Mouse (Mus musculus) MEL (cell line): ENCODE data around the gene Gnai3. TPM values are rescaled to one million over a fixed set of nuclear protein-coding genes. Genes with fewer than 3 reads are reported as not detected.

Source experiments
- DNase-seq: peaks from one replicate; pipeline ENCODE4 v3.0.0; 2011; ENCODE audit warnings: low read depth, low spot score
- H3K27ac ChIP-seq: 2 replicates; pipeline ENCODE4 v1.5.1; 2012; ENCODE audit warnings: low read depth, mild to moderate bottlenecking, control low read depth, low read length, moderate library complexity; ENCODE audit not compliant: control insufficient read depth
- H3K27me3 ChIP-seq, 2 experiments: fragments of 150-350 bp in 1 of 2; sonication (generic) in 1 of 2; 2 replicates each; pipeline ENCODE4 v1.6.1; 2012; ENCODE audit warnings: low read length in 2 of 2, mild to moderate bottlenecking in 2 of 2, improper control_type of control experiment in 1 of 2, moderate library complexity in 1 of 2; ENCODE audit not compliant: insufficient read depth in 2 of 2, control insufficient read depth in 1 of 2
- H3K36me3 ChIP-seq, 2 experiments: 2 replicates each; pipeline ENCODE4 v1.6.1; 2012 to 2014; ENCODE audit warnings: low read length in 2 of 2, improper control_type of control experiment in 1 of 2, inconsistent platforms in 1 of 2, mild to moderate bottlenecking in 1 of 2; ENCODE audit not compliant: insufficient read depth in 2 of 2, control insufficient read depth in 1 of 2
- H3K4me1 ChIP-seq, 2 experiments: fragments of 150-350 bp in 1 of 2; sonication (generic) in 1 of 2; 2 replicates each; pipeline ENCODE4 v1.6.1; 2012; ENCODE audit warnings: low read length in 2 of 2, improper control_type of control experiment in 1 of 2, mild to moderate bottlenecking in 1 of 2; ENCODE audit not compliant: insufficient read depth in 2 of 2, control insufficient read depth in 1 of 2
- H3K4me3 ChIP-seq, 2 experiments: fragments of 150-350 bp in 1 of 2; sonication (generic) in 1 of 2; 2 replicates each; pipeline ENCODE4 v1.5.1; 2012; ENCODE audit warnings: low read depth in 2 of 2, low read length in 2 of 2, mild to moderate bottlenecking in 2 of 2, moderate library complexity in 2 of 2, control low read depth in 1 of 2, improper control_type of control experiment in 1 of 2; ENCODE audit not compliant: control insufficient read depth in 1 of 2, insufficient read depth in 1 of 2
- H3K79me2 ChIP-seq: 2 replicates; pipeline ENCODE4 v1.6.1; 2012; ENCODE audit warnings: mild to moderate bottlenecking, low read length, moderate library complexity; ENCODE audit not compliant: control insufficient read depth, poor library complexity, insufficient read depth
- H3K9ac ChIP-seq: 2 replicates; pipeline ENCODE4 v1.6.1; 2012; ENCODE audit warnings: low read depth, mild to moderate bottlenecking, control low read depth, low read length, moderate library complexity; ENCODE audit not compliant: control insufficient read depth, poor library complexity, severe bottlenecking
- H3K9me3 ChIP-seq: fragments of 150-350 bp; sonication (generic); replicated peaks from 2 replicates; pipeline ENCODE4 v1.6.1; 2012; ENCODE audit warnings: mild to moderate bottlenecking, low read length, improper control_type of control experiment, moderate library complexity; ENCODE audit not compliant: insufficient read depth
- BHLHE40 ChIP-seq: IDR thresholded peaks from 2 replicates; pipeline ENCODE4 v1.6.1; 2012; ENCODE audit warnings: low read depth, mild to moderate bottlenecking, inconsistent platforms, low read length, improper control_type of control experiment, borderline replicate concordance
- CHD1 ChIP-seq: IDR thresholded peaks from 2 replicates; pipeline ENCODE4 v1.6.1; 2012; ENCODE audit warnings: low read depth, mild to moderate bottlenecking, inconsistent platforms, low read length, improper control_type of control experiment
- CTCF ChIP-seq, 3 experiments: IDR thresholded peaks in 2 of 3; conservative IDR thresholded peaks in 1 of 3; 2 replicates each; pipeline ENCODE4 v1.5.1; 2011 to 2012; ENCODE audit warnings: low read length in 3 of 3, low read depth in 2 of 3, mild to moderate bottlenecking in 2 of 3, improper control_type of control experiment in 1 of 3, inconsistent platforms in 1 of 3, mixed read lengths in 1 of 3, moderate library complexity in 1 of 3; ENCODE audit not compliant: control insufficient read depth in 1 of 3, insufficient read depth in 1 of 3, poor library complexity in 1 of 3, severe bottlenecking in 1 of 3
- ELF1 ChIP-seq: IDR thresholded peaks from 2 replicates; pipeline ENCODE4 v1.6.1; 2014; ENCODE audit warnings: low read depth, mild to moderate bottlenecking, inconsistent platforms, low read length, improper control_type of control experiment, moderate library complexity
- EP300 ChIP-seq, 2 experiments: IDR thresholded peaks; 2 replicates each; pipeline ENCODE4 v1.6.1; 2011; ENCODE audit warnings: improper control_type of control experiment in 2 of 2, low read length in 2 of 2, low read depth in 1 of 2, mild to moderate bottlenecking in 1 of 2
- GATA1 ChIP-seq: IDR thresholded peaks from 2 replicates; pipeline ENCODE4 v1.6.1; 2011; ENCODE audit warnings: low read depth, low read length, improper control_type of control experiment
- HCFC1 ChIP-seq: IDR thresholded peaks from 2 replicates; pipeline ENCODE4 v1.6.1; 2012; ENCODE audit warnings: low read depth, mild to moderate bottlenecking, inconsistent platforms, low read length, improper control_type of control experiment, moderate library complexity
- JUND ChIP-seq: IDR thresholded peaks from 2 replicates; pipeline ENCODE4 v1.6.1; 2011; ENCODE audit warnings: low read depth, mild to moderate bottlenecking, improper control_type of control experiment, low read length
- MAFK ChIP-seq: IDR thresholded peaks from 2 replicates; pipeline ENCODE4 v1.6.1; 2011; ENCODE audit warnings: low read depth, mild to moderate bottlenecking, low read length, improper control_type of control experiment, borderline replicate concordance
- MAZ ChIP-seq: IDR thresholded peaks from 2 replicates; pipeline ENCODE4 v1.6.1; 2012; ENCODE audit warnings: low read depth, mild to moderate bottlenecking, inconsistent platforms, low read length, improper control_type of control experiment
- MEF2A ChIP-seq: IDR thresholded peaks from 2 replicates; pipeline ENCODE4 v1.6.1; 2014; ENCODE audit warnings: low read depth, mild to moderate bottlenecking, inconsistent platforms, low read length, improper control_type of control experiment; ENCODE audit not compliant: poor library complexity, insufficient replicate concordance, severe bottlenecking; ENCODE audit errors: extremely low read depth
- MXI1 ChIP-seq: IDR thresholded peaks from 2 replicates; pipeline ENCODE4 v1.6.1; 2011; ENCODE audit warnings: mild to moderate bottlenecking, low read depth, low read length, improper control_type of control experiment
- MYC ChIP-seq: IDR thresholded peaks from 2 replicates; pipeline ENCODE4 v1.6.1; 2011; ENCODE audit warnings: low read depth, mild to moderate bottlenecking, low read length, improper control_type of control experiment, moderate library complexity
- NELFE ChIP-seq: IDR thresholded peaks from 2 replicates; pipeline ENCODE4 v1.6.1; 2011; ENCODE audit warnings: low read depth, low read length, improper control_type of control experiment
- POLR2A ChIP-seq, 2 experiments: IDR thresholded peaks; 2 replicates each; pipeline ENCODE4 v1.6.1; 2011 to 2012; ENCODE audit warnings: low read length in 2 of 2, mild to moderate bottlenecking in 2 of 2, control low read depth in 1 of 2, improper control_type of control experiment in 1 of 2, low read depth in 1 of 2, moderate library complexity in 1 of 2; ENCODE audit not compliant: control insufficient read depth in 1 of 2, insufficient read depth in 1 of 2, poor library complexity in 1 of 2
- POLR2AphosphoS5 ChIP-seq: IDR thresholded peaks from 2 replicates; pipeline ENCODE4 v1.6.1; 2012; ENCODE audit warnings: low read depth, borderline replicate concordance, mild to moderate bottlenecking, inconsistent platforms, low read length, moderate library complexity, mixed read lengths
- RCOR1 ChIP-seq: IDR thresholded peaks from 2 replicates; pipeline ENCODE4 v1.6.1; 2012; ENCODE audit warnings: low read depth, mild to moderate bottlenecking, inconsistent platforms, low read length, improper control_type of control experiment
- SIN3A ChIP-seq: IDR thresholded peaks from 2 replicates; pipeline ENCODE4 v1.6.1; 2012; ENCODE audit warnings: low read length, improper control_type of control experiment, inconsistent platforms
- TAL1 ChIP-seq: IDR thresholded peaks from 2 replicates; pipeline ENCODE4 v1.6.1; 2012; ENCODE audit warnings: mild to moderate bottlenecking, inconsistent platforms, low read length, moderate library complexity, mixed read lengths
- TCF12 ChIP-seq: IDR thresholded peaks from 2 replicates; pipeline ENCODE4 v1.6.1; 2014; ENCODE audit warnings: low read depth, mild to moderate bottlenecking, inconsistent platforms, low read length, improper control_type of control experiment, moderate library complexity
- USF2 ChIP-seq, 2 experiments: IDR thresholded peaks; 2 replicates each; pipeline ENCODE4 v1.6.1; 2011 to 2012; ENCODE audit warnings: improper control_type of control experiment in 2 of 2, low read length in 2 of 2, borderline replicate concordance in 1 of 2, inconsistent platforms in 1 of 2, low read depth in 1 of 2, mild to moderate bottlenecking in 1 of 2; ENCODE audit not compliant: insufficient read depth in 1 of 2
- ZKSCAN1 ChIP-seq: IDR thresholded peaks from 2 replicates; pipeline ENCODE4 v1.6.1; 2012; ENCODE audit warnings: low read depth, mild to moderate bottlenecking, inconsistent platforms, low read length, improper control_type of control experiment, moderate library complexity
- ZMIZ1 ChIP-seq: IDR thresholded peaks from 2 replicates; pipeline ENCODE4 v1.6.1; 2012; ENCODE audit warnings: low read depth, mild to moderate bottlenecking, inconsistent platforms, low read length, improper control_type of control experiment, moderate library complexity
- ZNF384 ChIP-seq: IDR thresholded peaks from 2 replicates; pipeline ENCODE4 v1.6.1; 2012; ENCODE audit warnings: low read depth, mild to moderate bottlenecking, inconsistent platforms, low read length, improper control_type of control experiment
- polyA plus RNA-seq, 2 experiments: library from polyadenylated mRNA; stranded (reverse) in 1 of 2; unstranded in 1 of 2; fragments of >175 nt in 1 of 2; fragments of >200 nt in 1 of 2; gene quantifications; 2 replicates each; pipeline versions ENCODE4 v1.2.1 to v1.2.4; 2012; ENCODE audit warnings: low replicate concordance in 2 of 2, low read depth in 1 of 2; ENCODE audit not compliant: insufficient read length in 2 of 2, insufficient read depth in 1 of 2, missing spikeins in 1 of 2
- total RNA-seq: library from RNA; depleted of rRNA; stranded (reverse); fragments of 300-350 nt; gene quantifications from 2 replicates; pipeline ENCODE4 v1.2.3, GENCODE M21; 2012

Gnai3 gene
- total and polyA plus RNA-seq, 3 experiments, result 74.2 to 96.4 (median 92.1) TPM

DNA sequence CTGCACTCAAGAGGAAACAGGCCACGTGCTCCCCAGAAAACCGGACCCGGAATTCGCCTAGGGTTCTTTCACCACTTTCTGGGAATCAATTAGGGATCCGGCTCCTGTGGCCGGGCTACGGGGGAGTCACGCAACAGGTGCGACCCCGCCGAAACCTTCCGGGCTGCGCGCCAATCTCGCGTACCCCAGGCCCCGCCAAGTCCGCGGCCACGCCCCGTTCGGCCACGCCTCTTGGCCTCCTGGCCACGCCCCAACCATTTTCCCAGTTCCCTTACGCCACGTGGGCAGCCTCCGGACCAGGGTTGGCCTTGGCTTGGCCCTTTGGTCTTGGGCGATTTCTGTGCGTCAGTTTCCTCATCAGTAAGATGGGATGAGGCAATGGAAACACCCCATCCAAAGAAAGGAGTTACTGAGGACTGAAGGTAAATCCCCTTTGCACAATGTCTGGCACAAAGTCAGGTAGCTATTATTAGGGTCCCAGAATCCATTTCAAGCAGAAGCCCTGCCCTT is 59.4 kb downstream of the Gnai3 start, which contains the start of gene Ampd2 (continued):
- TF ChIP-seq MAZ, result no peak
- TF ChIP-seq TAL1, result no peak

DNA sequence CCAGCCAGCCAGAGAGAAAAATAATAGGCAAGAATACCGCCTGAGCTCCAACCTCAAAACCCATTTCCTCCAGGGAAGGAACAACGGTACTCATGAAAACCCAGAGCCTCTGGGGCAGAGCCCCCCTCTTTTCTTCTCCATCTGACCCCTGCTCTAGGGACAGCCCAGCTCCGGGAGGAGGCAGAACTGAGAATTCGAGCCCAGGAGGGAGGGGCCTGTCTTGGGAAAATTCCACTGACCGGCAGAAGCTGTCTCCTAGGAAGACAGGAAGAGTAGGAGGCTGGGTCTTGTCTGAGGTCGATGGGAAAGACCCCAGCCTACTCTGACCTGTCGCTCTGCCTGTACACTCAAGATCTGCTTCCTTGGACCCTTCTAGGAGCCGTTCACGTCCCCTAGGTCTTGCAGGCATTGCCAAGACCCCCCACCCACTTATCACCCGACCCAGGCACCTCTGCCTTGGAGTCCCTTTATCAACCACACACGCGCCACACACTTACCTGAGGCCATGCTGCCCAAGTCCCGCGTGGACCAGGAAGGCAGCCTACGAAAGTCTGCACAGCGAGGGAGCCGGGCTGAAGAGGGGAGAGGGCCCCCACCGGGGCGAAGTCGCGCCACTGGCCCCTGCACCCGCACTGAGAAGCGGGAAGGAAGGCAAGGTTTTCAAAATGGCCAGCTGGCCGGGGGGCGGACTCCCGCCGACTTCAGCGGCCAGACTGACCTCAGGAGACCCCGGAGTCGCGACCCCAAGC is 60.1 kb downstream of the Gnai3 start:
- TF ChIP-seq CHD1 (peak; percentile 91), MXI1 (no peak), EP300 (IDR thresholded peaks at IDR 0.05; ENCODE audit: low read depth in 1 of 2, low read length in 2 of 2) (0 out of 4 replicates have a peak, but pooled peaks of 1 of the 2 experiments have one; percentile 5), SIN3A (peak; percentile 16; the same call in 1 of the 2 replicates), HCFC1 (peak; percentile 5; the same call in 1 of the 2 replicates), ZMIZ1 (peak; percentile 56), NELFE (0 out of 2 replicates have a peak, but pooled peaks have one; percentile 28), MAFK (no peak), GATA1 (no peak)
- Histone ChIP-seq H3K4me1 (peaks cover 12 to 34% of the 10 kb centered on the region in 2 experiments), H3K9ac (peak overlapping the region; percentile 92), H3K79me2 (peaks cover 53% of the 10 kb centered on the region), H3K27me3 (no peaks in the 10 kb centered on the region), H3K27ac (peak overlapping the region; percentile 71), H3K36me3 (peaks cover 0 to 34% of the 10 kb centered on the region in 2 experiments; a peak in 2 of 4 replicates), H3K4me3 (peak overlapping the region; percentile 81 to 89), H3K9me3 (no peaks in the 10 kb centered on the region)
- peak; percentile 65 for DNase-seq

DNA sequence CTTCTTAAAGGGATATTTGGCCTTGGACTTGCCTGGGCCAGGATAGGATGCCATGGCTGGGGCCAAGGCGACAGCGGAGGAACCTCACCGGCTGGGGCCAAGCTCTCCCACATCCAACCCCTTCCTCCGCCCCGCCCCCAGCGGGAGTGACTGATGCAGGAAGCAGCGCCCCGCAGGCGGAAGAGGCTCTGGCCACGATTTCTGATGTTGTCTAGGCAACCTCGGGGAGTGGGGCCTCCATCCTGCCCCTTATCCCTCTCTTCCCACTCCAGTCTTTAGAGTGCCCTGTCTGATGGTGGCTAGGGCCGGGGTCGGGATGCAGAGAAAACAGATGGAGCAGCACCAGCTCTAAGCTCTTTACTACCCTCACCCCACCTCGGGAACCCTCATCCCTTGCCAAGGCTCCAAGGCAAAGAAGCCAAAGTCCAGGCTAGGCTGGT is 60.6 kb downstream of the Gnai3 start:
- Histone ChIP-seq H3K79me2 (peaks cover 53% of the 10 kb centered on the region), H3K36me3 (peaks cover 0 to 34% of the 10 kb centered on the region in 2 experiments; a peak in 2 of 4 replicates), H3K9ac (peak overlapping the region; percentile 92), H3K27me3 (no peaks in the 10 kb centered on the region), H3K4me3 (peak overlapping the region; percentile 81 to 89), H3K4me1 (peaks cover 12 to 34% of the 10 kb centered on the region in 2 experiments), H3K9me3 (no peaks in the 10 kb centered on the region), H3K27ac (peak overlapping the region; percentile 71)
- DNase-seq, result peak; percentile 93
- TF ChIP-seq POLR2AphosphoS5 (no peak), MAZ (peak; percentile 26; the same call in 1 of the 2 replicates), NELFE (no peak; the same call in 1 of the 2 replicates), MEF2A (no peak), MYC (0 out of 2 replicates have a peak, but pooled peaks have one; percentile 19), USF2 (IDR thresholded peaks at IDR 0.05; ENCODE audit: borderline replicate concordance in 1 of 2, insufficient read depth in 1 of 2, low read depth in 1 of 2, low read length in 2 of 2) (no peak), BHLHE40 (no peak), CHD1 (no peak), HCFC1 (peak; percentile 61; the same call in 1 of the 2 replicates), ZNF384 (no peak), MXI1 (peak; percentile 60; the same call in 1 of the 2 replicates), EP300 (IDR thresholded peaks at IDR 0.05; ENCODE audit: low read depth in 1 of 2, low read length in 2 of 2) (no peak), RCOR1 (no peak; the same call in 1 of the 2 replicates), TCF12 (no peak), POLR2A (IDR thresholded peaks at IDR 0.05; ENCODE audit: control insufficient read depth in 1 of 2, insufficient read depth in 1 of 2, low read depth in 1 of 2, low read length in 2 of 2, poor library complexity in 1 of 2) (peak in 1 of 2 experiments; percentile 45; a peak in 1 of 4 replicates), CTCF (IDR thresholded peaks at IDR 0.05 in 2 of 3, conservative IDR thresholded peaks at IDR 0.05 in 1 of 3; ENCODE audit: control insufficient read depth in 1 of 3, insufficient read depth in 1 of 3, low read depth in 2 of 3, low read length in 3 of 3, poor library complexity in 1 of 3, severe bottlenecking in 1 of 3) (no peak), JUND (no peak), ZKSCAN1 (no peak), ELF1 (peak; percentile 94), ZMIZ1 (no peak), SIN3A (peak; percentile 86)
